Mouse (Mus musculus): ENCODE results near the gene Ivd.

DNA sequence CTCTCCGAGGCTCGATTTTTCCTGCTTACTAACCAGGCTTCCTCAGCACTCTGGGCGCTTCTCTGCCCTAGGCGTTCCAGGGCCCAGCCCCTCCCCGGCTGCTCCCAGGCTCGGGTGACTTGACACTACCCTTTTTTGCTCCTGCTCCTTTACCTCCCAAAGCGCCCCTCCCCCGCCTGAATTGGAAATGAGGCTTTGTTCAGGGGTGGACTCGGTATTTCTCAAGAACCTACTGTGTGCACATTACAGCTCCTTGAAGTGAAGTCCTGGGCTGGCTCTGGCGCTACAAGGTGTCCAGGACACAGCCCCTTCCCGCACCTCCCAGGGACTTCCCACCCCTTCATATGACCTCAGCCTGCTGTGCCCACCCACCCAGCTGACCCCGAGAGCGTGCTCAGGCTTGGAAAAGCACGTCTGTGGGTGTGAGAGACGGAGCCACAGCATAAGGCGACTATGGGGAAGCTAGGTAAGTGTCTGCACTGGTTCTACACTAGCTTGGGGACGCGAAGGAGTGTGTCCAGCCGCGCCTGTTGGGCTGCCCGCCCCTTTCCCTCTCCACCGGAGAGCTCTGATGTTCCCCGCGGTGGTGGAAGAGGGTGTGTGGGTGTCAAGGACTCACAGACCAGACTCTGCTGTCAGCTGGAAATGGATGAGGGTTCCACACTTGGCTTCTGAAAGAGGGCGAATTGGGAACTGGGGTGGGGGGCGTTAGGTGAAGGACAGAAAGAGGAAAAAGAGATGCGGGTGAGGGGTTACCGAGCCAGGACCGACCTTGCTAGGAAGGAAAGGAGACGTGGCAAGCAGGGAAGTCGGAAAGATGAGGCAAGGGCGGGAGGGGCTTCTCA is 38.4 kb downstream of the Ivd start, which contains the start of gene Bahd1:
- no peak for TF ChIP-seq CTCF (IDR thresholded peaks at IDR 0.05; ENCODE audit: low read depth, low read length)
- no peak for TF ChIP-seq POLR2A (IDR thresholded peaks at IDR 0.05; ENCODE audit: insufficient read depth, low read length)
